In genomic region chr3:30445970-30446442, GRCm38 (mm10) we compare ENCODE assay signal across 25 mouse cellular contexts.
DNase-seq lines count a peak whose midpoint lies in the region; ATAC-seq and TF ChIP-seq lines count a peak whose summit lies in the region.
"Had no signal": no experiment of that assay in that cellular context is flagged by ENCODE, and none has a peak within 500 bp of the region (broad histone marks: within the 10 kb centered on the region; RNA-seq: fewer than 3 reads in every experiment).

No protein-coding gene starts in this region.

- no peak overlapping the region for H3K9ac ChIP-seq in kidney, embryonic 14.5 days (ENCODE audit: low read depth, low read length)
- no peak overlapping the region for H3K9ac ChIP-seq in midbrain, embryonic 11.5 days (ENCODE audit: low read length)
- no peak overlapping the region for H3K9ac ChIP-seq in midbrain, embryonic 14.5 days (replicated peaks; ENCODE audit: low read length)
- no peak overlapping the region for H3K9ac ChIP-seq in limb, embryonic 13.5 days
- H3K9ac ChIP-seq: embryonic facial prominence, embryonic 13.5 days; heart, embryonic 12.5 days; hindbrain, embryonic 14.5 days; midbrain, embryonic 12.5 days; neural tube, embryonic 13.5 days; stomach, embryonic 15.5 days had no signal

- ATAC-seq in kidney, embryonic 14.5 days (ENCODE audit: low FRiP score, low TSS enrichment), result no peak
- ATAC-seq in midbrain, embryonic 11.5 days (ENCODE audit: low FRiP score), result no peak
- no peak for ATAC-seq in midbrain, embryonic 14.5 days (ENCODE audit: low FRiP score, low TSS enrichment)
- no peak for ATAC-seq in limb, embryonic 13.5 days (ENCODE audit: low FRiP score, low read depth)
- ATAC-seq: CD4-positive, CD25-positive, alpha-beta regulatory T cell, adult 4 months; forebrain, embryonic 16.5 days; intestine, postnatal 0 days had no signal

- no peaks in the 10 kb centered on the region for H3K9me3 ChIP-seq in kidney, embryonic 14.5 days (ENCODE audit: control insufficient read depth, low read length)
- H3K9me3 ChIP-seq in midbrain, embryonic 11.5 days (ENCODE audit: control insufficient read depth, low read length), result no peaks in the 10 kb centered on the region
- H3K9me3 ChIP-seq in midbrain, embryonic 14.5 days (ENCODE audit: control insufficient read depth, low read length), result no peaks in the 10 kb centered on the region
- H3K9me3 ChIP-seq in limb, embryonic 13.5 days, result no peaks in the 10 kb centered on the region
- H3K9me3 ChIP-seq: forebrain, embryonic 10.5 days; heart, embryonic 12.5 days; midbrain, embryonic 12.5 days; neural tube, embryonic 13.5 days; stomach, embryonic 15.5 days had no signal

- H3K27me3 ChIP-seq in kidney, adult 2 months (replicated peaks; ENCODE audit: control insufficient read depth, insufficient read depth, low read length), result no peaks in the 10 kb centered on the region; the same call in 1 of the 2 replicates
- H3K27me3 ChIP-seq in kidney, embryonic 14.5 days (ENCODE audit: control insufficient read depth, insufficient read depth, low read length), result no peaks in the 10 kb centered on the region
- no peaks in the 10 kb centered on the region for H3K27me3 ChIP-seq in midbrain, embryonic 11.5 days (ENCODE audit: control insufficient read depth, insufficient read depth, low read length)
- H3K27me3 ChIP-seq in midbrain, embryonic 14.5 days (ENCODE audit: control insufficient read depth, insufficient read depth, low read length), result no peaks in the 10 kb centered on the region
- H3K27me3 ChIP-seq in limb, embryonic 13.5 days, result no peaks in the 10 kb centered on the region
- H3K27me3 ChIP-seq: embryonic facial prominence, embryonic 13.5 days; heart, embryonic 12.5 days; midbrain, embryonic 12.5 days; neural tube, embryonic 13.5 days; stomach, embryonic 15.5 days had no signal

- intact Hi-C loops in left cerebral cortex, postnatal 36 days (cut with DNase I), result no loop called here

- H3K27ac ChIP-seq in kidney, adult 2 months (ENCODE audit: insufficient read depth, low read depth, low read length), result peak overlapping the region; percentile 14
- H3K27ac ChIP-seq in kidney, embryonic 14.5 days (ENCODE audit: low read depth, low read length), result no peak overlapping the region
- no peak overlapping the region for H3K27ac ChIP-seq in midbrain, embryonic 11.5 days (ENCODE audit: low read depth, low read length)
- no peak overlapping the region for H3K27ac ChIP-seq in midbrain, embryonic 14.5 days (replicated peaks; ENCODE audit: low read depth, low read length)
- peak overlapping the region; percentile 82 for H3K27ac ChIP-seq in limb, embryonic 13.5 days
- H3K27ac ChIP-seq: embryonic facial prominence, embryonic 13.5 days; forebrain, embryonic 10.5 days; gastrocnemius, adult 2 months; heart, adult 2 months; hindbrain, embryonic 14.5 days; midbrain, embryonic 12.5 days; neural tube, embryonic 13.5 days; stomach, embryonic 15.5 days had no signal

- TF ChIP-seq POLR2A in kidney, adult 2 months (IDR thresholded peaks at IDR 0.05; ENCODE audit: low read depth, low read length), result no peak

- TF ChIP-seq CTCF in kidney, adult 2 months (conservative IDR thresholded peaks at IDR 0.05; ENCODE audit: insufficient read depth, insufficient read length, low read depth, low read length), result no peak

- 56% methylated on average over 6 of the region's 6 CpGs for WGBS in kidney, adult 2 months
- WGBS in kidney, embryonic 14.5 days, result 82% methylated on average over 6 of the region's 6 CpGs
- WGBS in midbrain, embryonic 11.5 days, result 89% methylated on average over 6 of the region's 6 CpGs
- 93% methylated on average over 6 of the region's 6 CpGs for WGBS in midbrain, embryonic 14.5 days
- WGBS in limb, embryonic 13.5 days, result 66% methylated on average over 6 of the region's 6 CpGs

- no peak overlapping the region for H3K4me2 ChIP-seq in kidney, embryonic 14.5 days (replicated peaks; ENCODE audit: low read depth, low read length)
- H3K4me2 ChIP-seq in midbrain, embryonic 11.5 days, result no peak overlapping the region
- H3K4me2 ChIP-seq in midbrain, embryonic 14.5 days (ENCODE audit: low read length), result no peak overlapping the region
- H3K4me2 ChIP-seq in limb, embryonic 13.5 days (replicated peaks), result peak overlapping the region; percentile 27
- H3K4me2 ChIP-seq: embryonic facial prominence, embryonic 13.5 days; heart, embryonic 12.5 days; hindbrain, embryonic 14.5 days; midbrain, embryonic 12.5 days; neural tube, embryonic 13.5 days; stomach, embryonic 15.5 days had no signal

- H3K4me1 ChIP-seq in kidney, adult 2 months (ENCODE audit: control insufficient read depth, insufficient read depth, low read length), result peaks cover 17% of the 10 kb centered on the region
- peaks cover 2% of the 10 kb centered on the region; the same call in 1 of the 2 replicates for H3K4me1 ChIP-seq in kidney, embryonic 14.5 days (ENCODE audit: control insufficient read depth, insufficient read depth, low read length)
- H3K4me1 ChIP-seq in midbrain, embryonic 11.5 days (ENCODE audit: control insufficient read depth, insufficient read depth, low read length), result no peaks in the 10 kb centered on the region
- no peaks in the 10 kb centered on the region for H3K4me1 ChIP-seq in midbrain, embryonic 14.5 days (ENCODE audit: control insufficient read depth, insufficient read depth, low read length)
- H3K4me1 ChIP-seq in limb, embryonic 13.5 days, result peaks cover 24% of the 10 kb centered on the region
- H3K4me1 ChIP-seq: embryonic facial prominence, embryonic 13.5 days; forebrain, embryonic 10.5 days; midbrain, embryonic 12.5 days; neural tube, embryonic 13.5 days had no signal

- no peaks in the 10 kb centered on the region for H3K36me3 ChIP-seq in kidney, adult 2 months (ENCODE audit: control insufficient read depth, insufficient read depth, low read length)
- H3K36me3 ChIP-seq in kidney, embryonic 14.5 days (ENCODE audit: control insufficient read depth, insufficient read depth, low read length), result no peaks in the 10 kb centered on the region
- no peaks in the 10 kb centered on the region for H3K36me3 ChIP-seq in midbrain, embryonic 11.5 days (ENCODE audit: control insufficient read depth, insufficient read depth, low read length)
- H3K36me3 ChIP-seq in midbrain, embryonic 14.5 days (ENCODE audit: control insufficient read depth, insufficient read depth, low read length), result no peaks in the 10 kb centered on the region
- no peaks in the 10 kb centered on the region for H3K36me3 ChIP-seq in limb, embryonic 13.5 days
- H3K36me3 ChIP-seq: embryonic facial prominence, embryonic 13.5 days; forebrain, embryonic 10.5 days; heart, embryonic 12.5 days; midbrain, embryonic 12.5 days; neural tube, embryonic 13.5 days; stomach, embryonic 15.5 days had no signal

- no peak overlapping the region for H3K4me3 ChIP-seq in kidney, adult 2 months (ENCODE audit: insufficient read depth, low read depth, low read length)
- no peak overlapping the region for H3K4me3 ChIP-seq in kidney, embryonic 14.5 days (ENCODE audit: low read length)
- H3K4me3 ChIP-seq in midbrain, embryonic 11.5 days (ENCODE audit: low read depth, low read length), result no peak overlapping the region
- no peak overlapping the region for H3K4me3 ChIP-seq in midbrain, embryonic 14.5 days (replicated peaks; ENCODE audit: low read depth, low read length)
- H3K4me3 ChIP-seq in limb, embryonic 13.5 days, result no peak overlapping the region
- H3K4me3 ChIP-seq: embryonic facial prominence, embryonic 13.5 days; forebrain, embryonic 10.5 days; gastrocnemius, adult 2 months; heart, adult 2 months; heart, embryonic 12.5 days; midbrain, embryonic 12.5 days; neural tube, embryonic 13.5 days; stomach, embryonic 15.5 days had no signal

- DNase-seq in kidney, adult 2 months, result peak; percentile 86
- peak; percentile 64 for DNase-seq in midbrain, embryonic 11.5 days (ENCODE audit: low spot score, missing footprints)
- no peak for DNase-seq in midbrain, embryonic 14.5 days
- DNase-seq in left cerebral cortex, adult 11 months (ENCODE audit: low spot score), result no peak
- DNase-seq in left cerebral cortex, postnatal 36 days (ENCODE audit: low spot score in 2 of 2), result no peak
- DNase-seq: adrenal gland, postnatal 14 days; cerebellum, adult 11 months; cerebellum, adult 9-11 months; gastrocnemius, adult 2 months; gastrocnemius, postnatal 36 days; heart, adult 2 months; lung, postnatal 36 days; right cerebral cortex, postnatal 14 days had no signal

Comparison
In these comparisons a context has a peak if more than half of its experiments do, and no peak if none do; other contexts are left out.
1. DNase-seq: peak in kidney, adult 2 months (single experiment) and midbrain, embryonic 11.5 days (single experiment); none in midbrain, embryonic 14.5 days (single experiment), left cerebral cortex, adult 11 months (single experiment) and left cerebral cortex, postnatal 36 days (0 of 2).
2. H3K27ac ChIP-seq: peak in kidney, adult 2 months (single experiment) and limb, embryonic 13.5 days (single experiment); none in kidney, embryonic 14.5 days (single experiment), midbrain, embryonic 11.5 days (single experiment) and midbrain, embryonic 14.5 days (single experiment).